Mouse (Mus musculus): Measurements from ENCODE around the gene Slc7a4. TPM values are rescaled to one million over a fixed set of nuclear protein-coding genes. Genes with fewer than 3 reads are reported as not detected.

The Slc7a4 gene
- polyA plus RNA-seq, 1 experiment from 2014 or later = 6.8 TPM

DNA sequence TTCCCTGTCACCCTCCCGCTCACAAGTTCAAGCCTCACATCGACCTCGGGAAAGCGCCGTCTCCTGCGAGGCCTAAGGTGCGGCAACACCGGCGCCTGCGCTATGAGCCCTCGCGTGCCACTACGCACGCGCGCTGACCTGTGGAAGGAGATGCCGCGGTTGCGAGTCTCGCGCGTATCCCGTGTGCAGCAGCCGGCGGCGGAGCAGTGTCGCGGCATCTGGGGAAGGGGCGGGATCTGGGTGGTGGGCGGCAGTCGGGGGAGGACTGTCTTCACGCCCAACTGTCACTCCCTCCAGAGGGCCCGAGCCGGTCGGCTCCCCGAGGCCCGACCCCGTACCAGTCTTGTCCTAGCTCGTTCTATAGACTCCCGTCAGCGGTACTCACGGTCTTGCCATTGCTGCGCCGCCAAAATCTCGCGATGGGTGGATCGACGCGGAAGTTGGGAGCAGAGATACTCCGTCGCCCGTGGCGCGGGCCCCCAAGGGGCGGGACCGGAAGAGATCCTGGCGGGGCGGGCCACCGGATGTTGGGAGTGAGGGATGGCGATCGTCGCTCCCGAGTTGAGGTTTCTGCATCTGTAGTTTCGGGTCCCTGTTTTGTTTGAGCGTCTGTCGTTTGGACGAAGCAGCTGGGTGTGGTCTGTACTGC lies 52.2 kb downstream of the Slc7a4 start, which contains the start of gene Thap7:
Gene Thap7, minus strand, starts transcription at position 497 of the 649 bp plus-strand sequence.
- Histone ChIP-seq H3K9ac (peak within 1 kb of the TSS; percentile 87), H3K36me3 (peaks cover 33% of the 10 kb centered on the region), H3K4me1 (peaks cover 17% of the 10 kb centered on the region), H3K4me3 (peak within 1 kb of the TSS; percentile 70), H3K9me3 (replicated peaks) (no peaks in the 10 kb centered on the region), H3K4me2 (replicated peaks) (peak within 1 kb of the TSS; percentile 90), H3K27ac (peak within 1 kb of the TSS; percentile 96), H3K27me3 (no peaks in the 10 kb centered on the region)
- under 1% methylated on average over 67 of the region's 67 CpGs for WGBS
- ATAC-seq (ENCODE audit: low FRiP score) = peak; percentile 97

DNA sequence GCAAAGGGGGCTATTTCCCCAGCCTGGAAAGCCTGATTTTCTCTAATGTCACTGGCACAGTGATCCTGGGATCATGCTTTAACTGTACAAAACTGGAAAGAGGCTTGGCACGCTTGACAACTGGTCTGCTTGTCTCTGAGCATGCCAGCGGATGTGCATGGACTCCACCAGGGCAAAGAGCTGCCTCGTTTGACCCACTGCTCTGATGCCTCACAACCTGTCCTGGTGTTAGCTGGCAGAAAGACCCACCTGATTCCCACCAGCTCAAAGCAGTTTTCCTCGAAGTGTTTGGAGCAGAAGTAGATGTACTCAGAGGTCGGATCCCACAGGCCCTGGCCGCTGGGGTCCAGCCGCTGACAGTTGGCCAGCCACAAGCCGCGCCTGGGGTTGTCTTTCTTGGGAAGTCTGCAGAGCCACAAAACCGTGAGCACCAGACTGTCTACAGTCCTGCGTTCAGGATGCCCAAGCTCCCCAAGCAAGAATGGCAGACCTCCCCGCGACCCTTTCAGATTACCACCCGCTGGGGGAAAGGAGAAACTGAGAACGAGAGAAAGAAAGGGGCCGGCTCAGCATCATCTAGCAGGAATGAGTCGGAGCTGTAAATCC lies 52.9 kb downstream of the Slc7a4 start:
- peak overlapping the region; percentile 87 for H3K9ac ChIP-seq
- H3K27ac ChIP-seq = peak overlapping the region; percentile 96
- peaks cover 17% of the 10 kb centered on the region for H3K4me1 ChIP-seq
- peaks cover 40% of the 10 kb centered on the region for H3K36me3 ChIP-seq
- 20% methylated on average over 17 of the region's 17 CpGs for WGBS
- peak; percentile 6 for ATAC-seq (ENCODE audit: low FRiP score)
- peak overlapping the region; percentile 90 for H3K4me2 ChIP-seq (replicated peaks)
- no peaks in the 10 kb centered on the region for H3K27me3 ChIP-seq
- no peaks in the 10 kb centered on the region for H3K9me3 ChIP-seq (replicated peaks)
- peak overlapping the region; percentile 70 for H3K4me3 ChIP-seq

DNA sequence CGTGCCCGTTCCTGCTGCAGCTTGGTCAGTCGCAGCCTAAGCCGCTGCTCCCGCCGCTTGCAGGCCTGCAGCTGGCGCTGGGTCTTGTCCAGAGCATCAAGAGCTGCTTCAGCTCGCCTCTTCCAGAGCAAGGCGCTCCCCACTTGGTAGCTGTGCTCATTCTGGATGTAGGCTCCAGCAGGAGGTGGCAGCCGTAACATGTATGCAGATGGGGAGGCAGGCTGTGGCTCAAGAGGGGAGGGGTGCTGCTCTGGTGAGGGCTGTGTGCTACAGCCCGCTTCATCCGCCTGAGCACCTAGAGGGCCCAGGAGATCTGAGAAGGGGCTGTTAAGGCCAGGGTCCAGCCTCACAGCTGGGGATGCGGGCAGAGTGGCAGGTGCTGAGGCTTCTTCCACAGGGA lies 54.7 kb downstream of the Slc7a4 start:
- H3K9ac ChIP-seq = no peak overlapping the region
- no peak overlapping the region for H3K4me3 ChIP-seq
- no peak for ATAC-seq (ENCODE audit: low FRiP score)
- no peak overlapping the region for H3K4me2 ChIP-seq (replicated peaks)
- WGBS = 87% methylated on average over 13 of the region's 13 CpGs
- H3K4me1 ChIP-seq = peaks cover 17% of the 10 kb centered on the region
- no peaks in the 10 kb centered on the region for H3K27me3 ChIP-seq
- no peaks in the 10 kb centered on the region for H3K9me3 ChIP-seq (replicated peaks)
- H3K36me3 ChIP-seq = peaks cover 54% of the 10 kb centered on the region
- no peak overlapping the region for H3K27ac ChIP-seq

DNA sequence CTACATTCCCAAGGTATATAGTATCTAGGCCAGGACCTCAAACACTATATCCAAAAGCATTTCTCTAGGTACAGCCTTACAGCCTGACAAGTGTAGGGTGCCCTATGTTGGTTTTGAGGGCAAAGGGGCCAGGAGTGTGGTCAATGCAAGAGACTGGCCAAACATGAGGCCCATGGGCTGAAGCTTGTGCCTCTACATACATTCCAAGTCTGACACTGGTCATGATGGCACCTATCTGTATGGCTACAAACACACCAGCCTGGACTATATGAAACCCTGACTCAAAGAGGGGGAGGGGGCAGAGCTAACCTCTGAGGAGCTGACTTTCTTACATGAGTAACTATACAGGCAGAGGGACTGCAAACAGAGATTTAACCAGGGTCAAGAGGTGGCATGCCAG lies 55.4 kb downstream of the Slc7a4 start:
- no peak for ATAC-seq (ENCODE audit: low FRiP score)
- Histone ChIP-seq H3K9me3 (replicated peaks) (no peaks in the 10 kb centered on the region), H3K27ac (no peak overlapping the region), H3K27me3 (no peaks in the 10 kb centered on the region), H3K4me2 (replicated peaks) (no peak overlapping the region), H3K4me1 (peaks cover 17% of the 10 kb centered on the region), H3K36me3 (peaks cover 61% of the 10 kb centered on the region), H3K4me3 (no peak overlapping the region), H3K9ac (no peak overlapping the region)

DNA sequence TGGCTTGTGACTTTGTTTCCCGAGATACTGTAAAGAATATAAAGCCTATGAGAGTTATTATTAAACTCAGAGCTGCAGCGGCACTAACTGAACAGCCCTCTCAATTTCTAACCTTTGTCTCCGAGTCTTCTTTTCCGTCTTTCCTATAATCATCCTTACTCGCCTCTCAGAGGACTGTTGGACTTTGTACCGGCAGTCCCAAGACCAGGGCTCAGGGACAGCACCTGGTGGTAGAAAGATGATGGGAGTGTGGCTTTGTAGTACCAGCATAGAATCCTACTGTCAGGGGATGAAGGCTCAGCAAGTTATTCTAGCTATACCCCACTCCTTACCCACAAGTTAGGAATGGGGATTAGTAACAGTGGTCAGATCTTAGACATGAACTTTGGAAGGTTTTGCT lies 56.8 kb downstream of the Slc7a4 start:
- H3K27me3 ChIP-seq = no peaks in the 10 kb centered on the region
- no peak overlapping the region for H3K4me2 ChIP-seq (replicated peaks)
- H3K4me3 ChIP-seq = no peak overlapping the region
- no peaks in the 10 kb centered on the region for H3K9me3 ChIP-seq (replicated peaks)
- no peak overlapping the region for H3K9ac ChIP-seq
- peaks cover 75% of the 10 kb centered on the region for H3K36me3 ChIP-seq
- 93% methylated on average over 6 of the region's 6 CpGs for WGBS
- peaks cover 9% of the 10 kb centered on the region for H3K4me1 ChIP-seq
- no peak overlapping the region for H3K27ac ChIP-seq
- ATAC-seq (ENCODE audit: low FRiP score) = no peak

DNA sequence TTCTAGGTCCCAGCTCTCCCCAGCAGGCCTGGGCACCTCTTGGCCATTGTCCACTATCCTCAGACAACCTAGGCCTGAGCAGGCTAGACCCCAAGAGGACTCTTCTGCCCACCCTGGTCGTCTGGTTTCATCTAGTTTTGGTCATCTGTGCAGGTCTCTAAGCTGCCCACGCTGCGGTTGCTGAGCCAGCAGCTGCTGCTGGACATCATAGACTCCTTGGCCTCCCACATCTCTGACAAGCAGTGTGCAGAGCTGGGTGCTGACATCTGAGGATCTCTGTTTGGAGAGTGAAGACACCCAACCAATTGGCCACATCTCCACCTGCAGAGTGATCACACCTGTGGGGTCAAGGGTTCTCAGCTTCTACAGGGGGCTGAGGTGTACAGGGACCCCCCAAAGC lies 57.5 kb downstream of the Slc7a4 start:
- no peak overlapping the region for H3K4me2 ChIP-seq (replicated peaks)
- ATAC-seq (ENCODE audit: low FRiP score) = no peak
- no peak overlapping the region for H3K4me3 ChIP-seq
- no peak overlapping the region for H3K9ac ChIP-seq
- WGBS = 92% methylated on average over 3 of the region's 3 CpGs
- no peak overlapping the region for H3K27ac ChIP-seq
- H3K4me1 ChIP-seq = peaks cover 9% of the 10 kb centered on the region
- no peaks in the 10 kb centered on the region for H3K9me3 ChIP-seq (replicated peaks)
- no peaks in the 10 kb centered on the region for H3K27me3 ChIP-seq
- H3K36me3 ChIP-seq = peaks cover 82% of the 10 kb centered on the region

DNA sequence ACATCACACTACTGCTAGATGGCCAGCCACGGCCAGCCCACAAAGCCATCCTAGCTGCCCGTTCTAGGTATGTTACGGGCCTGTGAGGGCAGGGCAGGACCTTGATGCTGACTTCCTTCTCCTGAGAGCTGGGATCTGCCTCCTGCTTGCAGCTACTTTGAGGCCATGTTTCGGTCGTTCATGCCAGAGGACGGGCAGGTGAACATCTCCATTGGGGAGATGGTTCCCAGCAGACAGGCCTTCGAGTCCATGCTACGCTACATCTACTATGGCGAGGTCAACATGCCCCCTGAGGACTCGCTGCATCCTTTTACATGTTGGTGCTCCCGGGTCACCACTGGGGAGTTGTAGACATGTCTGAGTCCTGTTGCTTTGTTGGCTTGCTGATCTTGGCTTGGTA lies 58.9 kb downstream of the Slc7a4 start:
- Histone ChIP-seq H3K4me2 (replicated peaks) (no peak overlapping the region), H3K27ac (no peak overlapping the region), H3K4me3 (no peak overlapping the region), H3K9me3 (replicated peaks) (no peaks in the 10 kb centered on the region), H3K27me3 (no peaks in the 10 kb centered on the region), H3K36me3 (peaks cover 95% of the 10 kb centered on the region), H3K9ac (no peak overlapping the region), H3K4me1 (no peaks in the 10 kb centered on the region)
- no peak for ATAC-seq (ENCODE audit: low FRiP score)
- 95% methylated on average over 11 of the region's 11 CpGs for WGBS

Other genes with a start within 250 kb of the Slc7a4 start
- 19.8 and 20.4 TPM in 2 replicates for gene Snap29, start 177.2 kb downstream of the Slc7a4 start, polyA plus RNA-seq (2016; fragmentation: Nextera tagmentation; extraction: Ambion mirVana)
- 64.8 and 72.8 TPM in 2 replicates for gene Pi4ka, start 176.9 kb downstream of the Slc7a4 start, polyA plus RNA-seq (2016; fragmentation: Nextera tagmentation; extraction: Ambion mirVana)
- 87.1 and 98.9 TPM in 2 replicates for gene Crkl, start 131.2 kb downstream of the Slc7a4 start, polyA plus RNA-seq (2016; fragmentation: Nextera tagmentation; extraction: Ambion mirVana)
- 3.0 and 4.5 TPM in 2 replicates for gene Aifm3, start 93.6 kb downstream of the Slc7a4 start, polyA plus RNA-seq (2016; fragmentation: Nextera tagmentation; extraction: Ambion mirVana)
- gene Lztr1, start 74.5 kb downstream of the Slc7a4 start, polyA plus RNA-seq (2016; fragmentation: Nextera tagmentation; extraction: Ambion mirVana) = 113 and 121 TPM in 2 replicates
- 57.7 and 66.5 TPM in 2 replicates for gene Thap7, start 52.1 kb downstream of the Slc7a4 start, polyA plus RNA-seq (2016; fragmentation: Nextera tagmentation; extraction: Ambion mirVana)
- 1.1 and 1.3 TPM in 2 replicates for gene Lrrc74b, start 22.0 kb downstream of the Slc7a4 start, polyA plus RNA-seq (2016; fragmentation: Nextera tagmentation; extraction: Ambion mirVana)
- 1.8 and 2.2 TPM in 2 replicates for gene P2rx6, start 21.3 kb downstream of the Slc7a4 start, polyA plus RNA-seq (2016; fragmentation: Nextera tagmentation; extraction: Ambion mirVana)
- gene Smpd4, start 36.1 kb upstream of the Slc7a4 start, polyA plus RNA-seq (2016; fragmentation: Nextera tagmentation; extraction: Ambion mirVana) = 35.1 and 37.0 TPM in 2 replicates
- gene Ccdc74a, start 63.3 kb upstream of the Slc7a4 start, polyA plus RNA-seq (2016; fragmentation: Nextera tagmentation; extraction: Ambion mirVana) = 8.1 and 9.6 TPM in 2 replicates
- gene Med15, start 149.7 kb upstream of the Slc7a4 start, polyA plus RNA-seq (2016; fragmentation: Nextera tagmentation; extraction: Ambion mirVana) = 45.2 and 51.7 TPM in 2 replicates
- 63.9 and 64.7 TPM in 2 replicates for gene Klhl22, start 176.4 kb upstream of the Slc7a4 start, polyA plus RNA-seq (2016; fragmentation: Nextera tagmentation; extraction: Ambion mirVana)
- 21.0 and 26.5 TPM in 2 replicates for gene Scarf2, start 214.1 kb upstream of the Slc7a4 start, polyA plus RNA-seq (2016; fragmentation: Nextera tagmentation; extraction: Ambion mirVana)
- gene B830017H08Rik, start 249.9 kb upstream of the Slc7a4 start, polyA plus RNA-seq (2016; fragmentation: Nextera tagmentation; extraction: Ambion mirVana) = 0.93 and 1.0 TPM in 2 replicates